Mouse (Mus musculus) heart, postnatal 4 days (tissue): ENCODE measurements around the gene Tgfbr1. TPM values are rescaled to one million over a fixed set of nuclear protein-coding genes. Genes with fewer than 3 reads are reported as not detected.

Source experiments
- DNase-seq: peaks from one replicate; pipeline ENCODE4 v3.0.0; 2021
- total RNA-seq, 2 experiments: library from RNA; stranded (reverse); gene quantifications; 2 replicates each; pipeline ENCODE4 v1.2.3; 2021

The Tgfbr1 gene
- 10 to 100 TPM; 24.4 to 25.5 TPM for total RNA-seq

GRCm38 (mm10) chr4:47352803-47353388 lies at the start of gene Tgfbr1:
Gene Tgfbr1, plus strand, starts transcription at chr4:47353222.
- DNase-seq, result peak; percentile 100

DNA sequence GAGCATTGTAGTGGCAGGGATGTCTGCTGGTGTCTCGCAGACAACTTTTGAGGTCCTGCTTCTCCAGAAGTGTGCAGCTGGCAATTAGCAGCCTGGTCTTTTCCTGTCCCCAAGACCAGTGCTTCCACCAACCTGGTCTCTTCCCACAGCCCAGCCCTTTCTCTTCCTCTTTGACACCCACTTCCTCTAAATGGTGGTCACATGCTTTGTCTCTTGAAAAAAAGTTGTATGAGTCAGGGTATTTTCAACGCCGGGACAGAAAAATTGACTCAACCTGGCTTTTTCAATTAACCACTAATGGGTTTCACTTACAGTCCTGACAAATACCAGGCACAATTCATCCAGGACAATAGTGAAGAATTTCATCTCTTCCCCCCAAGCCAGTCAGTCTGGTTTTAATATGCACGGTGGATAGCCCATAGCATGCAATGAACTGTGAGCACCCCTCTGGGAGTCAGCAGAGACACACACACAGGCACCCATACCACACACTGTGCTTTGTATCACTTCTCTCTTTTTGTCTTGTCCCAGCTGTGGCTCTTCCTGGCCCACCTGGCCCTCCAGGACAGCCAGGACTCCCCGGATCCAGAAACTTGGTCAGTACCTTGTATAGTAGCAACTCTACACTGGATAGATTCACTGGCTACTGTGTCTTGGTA lies 49.6 kb upstream of the Tgfbr1 start:
- no peak for DNase-seq

- DNase-seq, result no peak
Observed at GRCm38 (mm10) chr4:47309886-47310625, 43.0 kb upstream of the Tgfbr1 start.

DNA sequence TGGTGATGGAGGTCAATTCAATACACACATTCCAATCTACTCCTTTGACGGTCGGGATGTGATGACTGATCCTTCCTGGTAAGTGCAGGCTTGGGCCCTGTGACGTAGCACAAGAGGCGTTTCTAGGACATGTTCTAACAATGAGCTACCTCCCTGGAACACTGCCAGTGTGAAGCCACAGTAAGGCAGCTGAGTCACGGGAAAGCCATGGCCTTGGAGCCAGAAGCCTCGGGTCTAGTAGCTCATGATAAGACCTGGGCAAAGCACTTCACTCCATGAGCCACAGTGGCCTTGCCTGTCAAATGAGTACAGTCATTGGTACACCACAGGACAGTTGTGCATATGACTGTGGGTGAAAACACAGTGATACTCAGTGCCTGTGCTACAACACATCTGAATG lies 42.2 kb upstream of the Tgfbr1 start:
- peak; percentile 69 for DNase-seq

- DNase-seq, result no peak
Observed at GRCm38 (mm10) chr4:47311467-47311866, 41.6 kb upstream of the Tgfbr1 start.

- no peak for DNase-seq
Observed at GRCm38 (mm10) chr4:47311929-47312328, 41.1 kb upstream of the Tgfbr1 start.

- no peak for DNase-seq
Observed at GRCm38 (mm10) chr4:47312676-47313075, 40.3 kb upstream of the Tgfbr1 start.

DNA sequence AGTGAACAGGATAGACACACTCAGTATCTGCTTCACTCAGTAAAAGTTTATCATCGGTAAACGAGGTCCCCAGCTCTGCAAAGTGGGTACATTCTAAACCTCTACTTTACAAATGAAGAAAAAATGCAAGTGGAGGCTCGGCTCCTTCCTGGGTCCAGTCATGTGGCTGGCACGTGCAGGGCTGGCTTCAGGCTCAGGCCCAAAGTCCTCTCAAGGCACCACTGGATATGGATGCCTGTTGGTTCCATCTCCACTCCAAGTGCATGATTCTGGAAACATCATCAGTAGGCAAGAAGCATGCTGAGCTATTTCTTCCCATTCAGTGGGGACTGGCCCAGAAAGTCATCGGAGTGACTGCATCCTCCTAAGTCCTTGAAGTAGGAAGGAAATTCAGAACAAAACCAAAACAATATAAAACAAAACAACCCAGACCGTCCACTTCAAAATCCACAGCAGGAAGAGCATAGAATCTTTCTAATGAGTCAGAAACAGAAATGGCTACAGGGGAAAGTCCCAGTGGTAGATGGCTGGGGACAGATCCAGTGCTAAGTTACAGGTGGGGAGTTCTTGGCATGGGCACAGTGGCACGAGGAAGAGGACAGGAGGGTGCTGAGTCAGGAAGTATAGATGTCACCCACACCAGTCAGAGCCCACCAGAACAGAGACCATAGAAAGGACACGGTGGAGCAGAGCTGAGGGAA lies 39.2 kb upstream of the Tgfbr1 start:
- no peak for DNase-seq

DNA sequence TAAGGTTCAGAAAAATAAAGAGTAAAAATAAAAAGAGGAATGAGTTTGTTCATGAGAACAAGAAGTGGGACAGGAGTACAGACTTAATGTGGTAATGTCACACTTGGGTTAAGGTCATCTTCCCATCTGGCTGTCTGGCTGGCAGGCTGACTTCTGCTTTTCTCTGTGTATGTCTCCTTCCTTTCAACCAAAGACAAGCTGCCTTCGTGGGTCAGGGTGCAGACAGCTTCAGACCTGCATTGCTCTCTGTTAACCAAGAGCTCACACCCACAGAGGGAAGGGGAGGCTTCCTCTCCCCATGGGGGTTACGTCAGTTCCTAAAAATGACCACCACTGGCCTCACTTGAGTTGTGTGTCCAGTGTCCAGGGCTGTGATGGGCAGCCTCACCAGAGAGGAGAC lies 37.6 kb upstream of the Tgfbr1 start:
- DNase-seq, result no peak

- DNase-seq, result peak; percentile 63
Observed at GRCm38 (mm10) chr4:47316432-47316831, 36.6 kb upstream of the Tgfbr1 start.

DNA sequence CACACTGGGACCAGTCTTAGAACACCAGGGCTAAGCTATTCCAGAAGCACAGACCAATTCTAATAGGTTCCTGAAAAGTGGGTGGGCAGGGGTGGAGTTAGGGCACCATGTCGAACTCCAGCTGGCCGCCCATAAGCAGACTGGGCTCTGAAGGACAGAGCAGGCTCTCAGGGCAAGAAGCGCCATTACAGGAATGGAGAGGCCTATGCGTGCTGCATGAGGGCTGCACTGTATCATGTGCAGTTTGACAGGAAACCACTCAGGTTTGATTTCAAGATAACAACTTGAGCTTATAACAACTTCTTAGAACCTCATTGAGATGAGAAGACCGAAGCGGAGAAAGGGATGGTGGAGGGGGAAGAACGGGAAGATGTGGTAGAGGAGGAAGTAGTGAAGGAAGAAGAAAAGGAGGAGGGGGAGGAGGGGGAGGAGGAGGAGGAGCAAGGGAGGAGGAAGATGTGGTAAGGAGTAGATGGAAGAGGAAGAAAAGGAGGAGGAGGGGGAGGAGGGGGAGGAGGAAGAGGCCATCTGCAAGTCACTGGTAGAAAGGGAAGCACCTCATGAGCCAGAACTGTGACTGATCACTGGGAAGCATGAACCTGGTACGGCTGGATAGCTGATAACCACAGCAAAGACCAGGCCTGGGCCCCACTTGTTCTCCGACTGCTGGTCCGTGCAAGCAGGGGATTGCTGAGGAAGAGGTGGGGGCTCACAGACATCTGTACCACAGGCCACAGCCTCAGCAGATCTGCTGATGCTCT lies 33.3 kb upstream of the Tgfbr1 start:
- DNase-seq, result no peak

- DNase-seq, result no peak
Observed at GRCm38 (mm10) chr4:47322315-47322714, 30.7 kb upstream of the Tgfbr1 start.

- DNase-seq, result no peak
Observed at GRCm38 (mm10) chr4:47324206-47324605, 28.8 kb upstream of the Tgfbr1 start.

- DNase-seq, result peak; percentile 23
Observed at GRCm38 (mm10) chr4:47327782-47328181, 25.2 kb upstream of the Tgfbr1 start.

- DNase-seq, result no peak
Observed at GRCm38 (mm10) chr4:47329285-47329684, 23.7 kb upstream of the Tgfbr1 start.

DNA sequence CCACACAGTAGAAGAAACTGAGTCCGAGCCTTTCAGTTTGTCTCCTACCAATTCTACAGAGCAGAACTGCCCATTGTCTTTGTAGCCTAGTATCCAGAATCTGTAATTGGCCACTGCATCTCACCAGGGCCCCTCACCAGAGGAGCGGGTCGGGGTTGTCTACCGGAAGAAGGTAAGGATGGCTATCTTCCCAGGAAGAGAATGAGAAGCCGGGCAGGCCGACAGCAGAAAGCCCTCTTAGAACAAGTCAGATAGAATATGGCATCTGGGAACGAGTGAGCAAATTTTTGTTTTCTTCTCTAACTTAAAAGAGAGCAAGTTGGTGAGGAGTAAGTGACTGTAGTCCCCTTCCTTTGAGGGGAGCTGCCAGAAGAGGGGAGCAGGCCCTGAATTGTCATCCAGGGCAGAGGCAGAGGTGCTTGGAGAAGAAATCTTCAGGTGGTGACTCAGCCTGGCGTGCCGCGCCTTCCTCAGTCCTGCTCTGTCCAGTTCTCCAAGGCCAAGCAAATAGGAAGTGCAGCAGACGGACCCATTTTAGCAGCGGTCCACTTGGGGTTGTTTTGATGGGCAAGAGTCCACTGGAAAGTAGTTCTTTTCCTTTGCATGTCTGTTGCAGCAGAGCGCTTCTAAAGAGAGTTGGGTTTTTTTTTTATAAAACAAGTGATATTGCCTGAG lies 22.5 kb upstream of the Tgfbr1 start:
- DNase-seq, result no peak

DNA sequence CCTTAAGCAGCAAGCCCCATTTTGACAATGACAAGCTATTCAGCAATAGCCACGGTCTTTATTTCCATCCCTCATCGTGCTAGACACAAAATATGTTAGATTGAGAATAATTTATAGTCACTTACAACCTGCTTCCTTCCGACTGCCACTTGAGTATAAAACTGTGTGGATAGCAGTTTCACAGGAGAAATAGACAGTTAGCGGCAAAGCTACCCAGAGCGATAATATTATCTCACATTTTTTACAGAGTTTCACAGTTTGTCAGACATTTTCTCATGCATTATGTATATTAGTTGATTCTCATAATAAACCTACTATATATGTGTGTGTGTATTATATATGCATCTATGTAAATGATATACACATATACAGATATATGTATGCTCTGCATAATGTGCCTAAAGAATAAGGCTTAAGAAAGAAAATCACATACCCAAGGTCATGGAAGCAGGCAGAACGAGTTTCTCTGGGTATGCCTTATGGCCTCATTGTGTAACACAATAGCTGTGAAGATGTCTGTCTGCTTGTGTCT lies 20.1 kb upstream of the Tgfbr1 start:
- no peak for DNase-seq

DNA sequence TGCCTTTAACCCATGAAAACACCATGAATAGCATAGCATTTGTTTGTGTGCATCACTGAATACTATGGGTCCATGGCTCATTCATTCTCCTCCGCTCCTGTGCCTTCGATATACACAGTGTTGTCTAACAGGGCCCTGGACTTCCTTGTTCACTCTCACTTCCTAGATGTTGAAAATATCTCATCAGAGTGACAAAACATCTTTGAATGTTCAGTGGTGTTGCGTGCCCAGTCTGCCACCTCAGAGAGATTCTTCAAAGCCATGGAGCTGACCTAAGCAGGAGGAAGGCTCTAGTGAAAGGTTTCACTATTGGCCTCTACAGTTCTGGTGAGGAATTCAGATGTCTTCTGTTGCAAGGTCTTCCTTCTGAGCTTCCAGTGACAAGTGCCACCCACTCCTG lies 19.5 kb upstream of the Tgfbr1 start:
- no peak for DNase-seq

DNA sequence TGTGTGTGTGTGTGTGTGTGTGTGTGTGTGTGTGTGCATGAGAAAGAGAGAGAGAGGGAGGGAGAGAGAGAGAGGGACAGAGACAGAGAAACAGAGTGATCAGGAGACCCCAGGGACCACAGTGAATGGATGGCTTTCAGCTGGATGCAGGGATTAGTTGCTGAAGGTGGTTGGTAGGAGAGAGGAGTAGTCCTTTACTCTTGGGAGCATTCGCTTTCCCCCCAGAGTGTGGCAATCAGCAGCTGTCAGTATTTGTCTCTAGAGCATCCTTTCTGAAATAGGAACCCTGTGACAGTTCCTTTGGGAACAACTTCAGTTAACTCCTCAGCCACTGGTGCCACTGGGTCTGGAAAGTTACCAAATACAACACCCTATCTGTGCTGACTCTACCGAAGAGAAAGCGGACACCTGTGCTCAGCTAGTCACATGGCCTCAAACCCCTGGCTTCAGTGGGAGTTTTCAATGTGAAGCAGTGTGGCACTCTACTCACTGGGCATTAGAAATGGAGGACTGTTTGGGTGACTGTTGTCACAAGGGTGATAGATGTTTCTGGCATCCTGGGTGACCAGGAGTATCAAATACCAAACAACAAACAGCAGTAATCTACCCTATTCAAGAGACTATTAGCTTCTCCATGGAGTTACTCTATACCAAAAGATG lies 16.0 kb upstream of the Tgfbr1 start:
- DNase-seq, result no peak

DNA sequence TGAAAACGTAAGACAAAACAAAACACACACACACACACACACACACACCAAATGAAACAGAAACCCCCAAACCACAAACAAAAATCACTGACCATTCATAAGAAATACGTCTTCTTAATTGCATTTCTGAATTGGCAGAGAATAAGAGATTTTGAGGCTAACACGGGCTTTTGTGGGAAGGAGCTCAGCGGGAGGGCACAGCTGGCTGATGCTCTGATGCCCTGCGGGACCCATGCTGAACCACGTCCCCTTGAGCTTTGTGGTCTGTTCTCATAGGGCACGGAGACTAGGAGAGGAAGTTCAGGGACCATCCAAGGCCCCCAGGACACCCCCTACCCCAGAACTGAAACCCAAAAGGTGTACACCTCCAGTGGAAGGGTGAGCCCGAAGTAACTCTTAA lies 10.4 kb upstream of the Tgfbr1 start:
- no peak for DNase-seq

- DNase-seq, result no peak
Observed at GRCm38 (mm10) chr4:47347022-47347421, 6.0 kb upstream of the Tgfbr1 start.
